Mouse (Mus musculus) neural tube, embryonic 13.5 days (tissue): ENCODE measurements at regions not wholly inside any gene's neighbourhood (a gene's known extent, or its start where the extent isn't known, plus 50 kb on each side); places are given as distances from the start of the nearest gene placed in this dataset.

Source experiments
- ATAC-seq: fragments of 200-750 bp; cut with Nextera tagmentation; 2 replicates; pipeline ENCODE4 v1.8.0; 2017; ENCODE audit warnings: low read depth, mild to moderate bottlenecking, moderate TSS enrichment, moderate library complexity
- H3K27ac ChIP-seq: fragments of 300-500 bp; sonication (generic); replicated peaks from 2 replicates; pipeline ENCODE4 v1.5.1; 2015; ENCODE audit warnings: moderate library complexity, mild to moderate bottlenecking, inconsistent platforms
- H3K27me3 ChIP-seq: fragments of 300-500 bp; sonication (generic); 2 replicates; pipeline ENCODE4 v1.6.1; 2015; ENCODE audit warnings: mild to moderate bottlenecking, inconsistent platforms
- H3K36me3 ChIP-seq: fragments of 300-500 bp; sonication (generic); 2 replicates; pipeline ENCODE4 v1.6.1; 2015; ENCODE audit warnings: mild to moderate bottlenecking, inconsistent platforms
- H3K4me1 ChIP-seq: fragments of 300-500 bp; sonication (generic); replicated peaks from 2 replicates; pipeline ENCODE4 v1.6.1; 2015; ENCODE audit warnings: inconsistent platforms
- H3K4me2 ChIP-seq: fragments of 300-500 bp; sonication (generic); 2 replicates; pipeline ENCODE4 v1.6.1; 2015; ENCODE audit warnings: inconsistent platforms, mild to moderate bottlenecking, moderate library complexity
- H3K4me3 ChIP-seq: fragments of 300-500 bp; sonication (generic); 2 replicates; pipeline ENCODE4 v1.5.1; 2015; ENCODE audit warnings: mild to moderate bottlenecking, inconsistent platforms
- H3K9ac ChIP-seq: fragments of 300-500 bp; sonication (generic); 2 replicates; pipeline ENCODE4 v1.6.1; 2015; ENCODE audit warnings: moderate library complexity, mild to moderate bottlenecking, inconsistent platforms
- H3K9me3 ChIP-seq: fragments of 300-500 bp; sonication (generic); 2 replicates; pipeline ENCODE4 v1.6.1; 2016; ENCODE audit warnings: inconsistent platforms
- WGBS: fragments of 180-500 bp; shearing (Covaris S2); methylation state at CpG from one replicate; pipeline ENCODE4 v1.1.7; 2015; 5-methylcytosine and 5-hydroxymethylcytosine counted together

- Histone ChIP-seq H3K27ac (no peak overlapping the region), H3K9me3 (no peaks in the 10 kb centered on the region), H3K4me3 (no peak overlapping the region), H3K9ac (no peak overlapping the region), H3K4me2 (no peak overlapping the region), H3K4me1 (peaks cover 8% of the 10 kb centered on the region), H3K36me3 (no peaks in the 10 kb centered on the region), H3K27me3 (no peaks in the 10 kb centered on the region)
- 85% methylated on average over 5 of the region's 5 CpGs for WGBS
- no peak for ATAC-seq
These were observed 53.2 kb upstream of the Lef1 start for GRCm38 (mm10) chr3:131056893-131057660.

- Histone ChIP-seq H3K4me2 (no peak overlapping the region), H3K4me1 (peaks cover 8% of the 10 kb centered on the region), H3K4me3 (no peak overlapping the region), H3K36me3 (no peaks in the 10 kb centered on the region), H3K9me3 (no peaks in the 10 kb centered on the region), H3K9ac (no peak overlapping the region), H3K27me3 (no peaks in the 10 kb centered on the region), H3K27ac (no peak overlapping the region; the same call in 1 of the 2 replicates)
- WGBS = 46% methylated on average over 13 of the region's 13 CpGs
- ATAC-seq = peak; percentile 72
These were observed 55.9 kb upstream of the Lef1 start for GRCm38 (mm10) chr3:131054241-131054972.

GRCm38 (mm10) chr3:131047716-131048115, 62.6 kb upstream of the Lef1 start:
- WGBS = 81% methylated on average over 3 of the region's 3 CpGs
- no peak overlapping the region for H3K9ac ChIP-seq
- no peak for ATAC-seq
- no peaks in the 10 kb centered on the region for H3K4me1 ChIP-seq
- no peak overlapping the region for H3K4me2 ChIP-seq
- no peak overlapping the region for H3K27ac ChIP-seq
- H3K27me3 ChIP-seq = no peaks in the 10 kb centered on the region
- no peaks in the 10 kb centered on the region for H3K9me3 ChIP-seq
- H3K36me3 ChIP-seq = no peaks in the 10 kb centered on the region
- no peak overlapping the region for H3K4me3 ChIP-seq

- no peak for ATAC-seq
- 90% methylated on average over 5 of the region's 5 CpGs for WGBS
- H3K4me2 ChIP-seq = no peak overlapping the region
- H3K27ac ChIP-seq = no peak overlapping the region
- no peaks in the 10 kb centered on the region for H3K4me1 ChIP-seq
- no peaks in the 10 kb centered on the region for H3K27me3 ChIP-seq
- no peak overlapping the region for H3K4me3 ChIP-seq
- H3K36me3 ChIP-seq = no peaks in the 10 kb centered on the region
- H3K9me3 ChIP-seq = no peaks in the 10 kb centered on the region
- no peak overlapping the region for H3K9ac ChIP-seq
These were observed 63.9 kb upstream of the Lef1 start for GRCm38 (mm10) chr3:131046412-131046811.

- 74% methylated on average over 4 of the region's 4 CpGs for WGBS
- ATAC-seq = no peak
These were observed 70.0 kb upstream of the Lef1 start for GRCm38 (mm10) chr3:131040214-131040825.

GRCm38 (mm10) chr3:131037095-131037494, 73.2 kb upstream of the Lef1 start:
- Histone ChIP-seq H3K27me3 (no peaks in the 10 kb centered on the region), H3K4me2 (no peak overlapping the region), H3K4me3 (no peak overlapping the region), H3K4me1 (no peaks in the 10 kb centered on the region), H3K9ac (no peak overlapping the region), H3K27ac (no peak overlapping the region), H3K36me3 (no peaks in the 10 kb centered on the region), H3K9me3 (no peaks in the 10 kb centered on the region)
- ATAC-seq = no peak
- 90% methylated on average over 5 of the region's 5 CpGs for WGBS

More at GRCm38 (mm10) chr3:131040214-131040825, 70.0 kb upstream of the Lef1 start:
- no peak overlapping the region for H3K4me3 ChIP-seq
- H3K9me3 ChIP-seq = no peaks in the 10 kb centered on the region
- no peaks in the 10 kb centered on the region for H3K4me1 ChIP-seq
- H3K27me3 ChIP-seq = no peaks in the 10 kb centered on the region
- H3K36me3 ChIP-seq = no peaks in the 10 kb centered on the region
- no peak overlapping the region for H3K9ac ChIP-seq
- H3K27ac ChIP-seq = no peak overlapping the region
- H3K4me2 ChIP-seq = no peak overlapping the region

- Histone ChIP-seq H3K9me3 (no peaks in the 10 kb centered on the region), H3K4me2 (no peak overlapping the region), H3K4me1 (no peaks in the 10 kb centered on the region), H3K4me3 (no peak overlapping the region), H3K27ac (no peak overlapping the region), H3K36me3 (no peaks in the 10 kb centered on the region), H3K9ac (no peak overlapping the region), H3K27me3 (no peaks in the 10 kb centered on the region)
- no peak for ATAC-seq
- WGBS = 55% methylated on average over 5 of the region's 5 CpGs
These were observed 75.5 kb upstream of the Lef1 start for GRCm38 (mm10) chr3:131034774-131035173.

GRCm38 (mm10) chr3:131026336-131026735, 83.9 kb upstream of the Lef1 start:
- no peaks in the 10 kb centered on the region for H3K36me3 ChIP-seq
- H3K9ac ChIP-seq = no peak overlapping the region
- no peaks in the 10 kb centered on the region for H3K9me3 ChIP-seq
- H3K4me3 ChIP-seq = no peak overlapping the region
- 90% methylated on average over 7 of the region's 7 CpGs for WGBS
- no peak overlapping the region for H3K27ac ChIP-seq
- no peaks in the 10 kb centered on the region for H3K27me3 ChIP-seq
- ATAC-seq = no peak
- no peak overlapping the region for H3K4me2 ChIP-seq
- no peaks in the 10 kb centered on the region for H3K4me1 ChIP-seq

GRCm38 (mm10) chr3:131019163-131019956, 90.9 kb upstream of the Lef1 start:
- 21% methylated on average over 23 of the region's 23 CpGs for WGBS
- Histone ChIP-seq H3K9ac (peak overlapping the region; percentile 57; the same call in 1 of the 2 replicates), H3K27me3 (no peaks in the 10 kb centered on the region), H3K4me2 (peak overlapping the region; percentile 46), H3K27ac (0 out of 2 replicates have a peak overlapping the region, but pooled peaks have one; percentile 2), H3K4me3 (peak overlapping the region; percentile 12), H3K36me3 (no peaks in the 10 kb centered on the region), H3K4me1 (peaks cover 23% of the 10 kb centered on the region), H3K9me3 (no peaks in the 10 kb centered on the region)
- peak; percentile 77 for ATAC-seq

- H3K4me3 ChIP-seq = no peak overlapping the region
- no peak overlapping the region for H3K27ac ChIP-seq
- H3K36me3 ChIP-seq = no peaks in the 10 kb centered on the region
- no peak for ATAC-seq
- peaks cover 23% of the 10 kb centered on the region for H3K4me1 ChIP-seq
- no peaks in the 10 kb centered on the region for H3K27me3 ChIP-seq
- no peaks in the 10 kb centered on the region for H3K9me3 ChIP-seq
- 89% methylated on average over 9 of the region's 9 CpGs for WGBS
- H3K4me2 ChIP-seq = no peak overlapping the region
- H3K9ac ChIP-seq = no peak overlapping the region
These were observed 92.4 kb upstream of the Lef1 start for GRCm38 (mm10) chr3:131017899-131018298.

GRCm38 (mm10) chr3:131016104-131016503, 94.2 kb upstream of the Lef1 start:
- H3K9me3 ChIP-seq = no peaks in the 10 kb centered on the region
- ATAC-seq = no peak; the same call in 1 of the 2 replicates
- H3K4me2 ChIP-seq = no peak overlapping the region
- no peaks in the 10 kb centered on the region for H3K36me3 ChIP-seq
- H3K27ac ChIP-seq = no peak overlapping the region
- no peak overlapping the region for H3K4me3 ChIP-seq
- H3K4me1 ChIP-seq = peaks cover 23% of the 10 kb centered on the region
- 36% methylated on average over 10 of the region's 10 CpGs for WGBS
- H3K9ac ChIP-seq = no peak overlapping the region
- no peaks in the 10 kb centered on the region for H3K27me3 ChIP-seq
